1 mouse cellular context compared by ENCODE assay signal in genomic region chr9:99558824-99559556, GRCm38 (mm10).
TF ChIP-seq lines count a peak whose summit lies in the region.

No protein-coding gene starts in this region.

TF ChIP-seq in MEL, 35 proteins besides CTCF, POLR2A, EP300 and RAD21 (continued from another document):
- TF ChIP-seq MXI1 (IDR thresholded peaks at IDR 0.05; ENCODE audit: low read depth, low read length) (peak; percentile 28), HCFC1 (IDR thresholded peaks at IDR 0.05; ENCODE audit: low read depth, low read length) (no peak; the same call in 1 of the 2 replicates), TCF12 (IDR thresholded peaks at IDR 0.05; ENCODE audit: low read depth, low read length) (0 out of 2 replicates have a peak, but pooled peaks have one; percentile 18), ETS1 (IDR thresholded peaks at IDR 0.05; ENCODE audit: low read depth, low read length) (peak; percentile 48), SIN3A (IDR thresholded peaks at IDR 0.05; ENCODE audit: low read length) (peak; percentile 70; the same call in 1 of the 2 replicates), TBP (IDR thresholded peaks at IDR 0.05; ENCODE audit: low read depth, low read length) (peak; percentile 95), MAFK (IDR thresholded peaks at IDR 0.05; ENCODE audit: borderline replicate concordance, low read depth, low read length) (no peak), ZNF384 (IDR thresholded peaks at IDR 0.05; ENCODE audit: low read depth, low read length) (no peak), SMC3 (IDR thresholded peaks at IDR 0.05; ENCODE audit: low read depth, low read length) (no peak), ZC3H11A (IDR thresholded peaks at IDR 0.05; ENCODE audit: low read depth, low read length) (0 out of 2 replicates have a peak, but pooled peaks have one; percentile 2), MEF2A (IDR thresholded peaks at IDR 0.05; ENCODE audit: extremely low read depth, insufficient replicate concordance, low read depth, low read length, poor library complexity, severe bottlenecking) (no peak), MYB (IDR thresholded peaks at IDR 0.05; ENCODE audit: low read depth, low read length) (peak; percentile 75; the same call in 1 of the 2 replicates), MYC (IDR thresholded peaks at IDR 0.05; ENCODE audit: low read depth, low read length) (no peak), GABPA (IDR thresholded peaks at IDR 0.05; ENCODE audit: low read depth, low read length) (no peak), E2F4 (IDR thresholded peaks at IDR 0.05; ENCODE audit: borderline replicate concordance, low read depth, low read length) (no peak), JUND (IDR thresholded peaks at IDR 0.05; ENCODE audit: low read depth, low read length) (no peak), NELFE (IDR thresholded peaks at IDR 0.05; ENCODE audit: low read depth, low read length) (no peak), POLR2AphosphoS5 (IDR thresholded peaks at IDR 0.05; ENCODE audit: borderline replicate concordance, low read depth, low read length) (no peak), POLR2AphosphoS2 (IDR thresholded peaks at IDR 0.05; ENCODE audit: low read length) (no peak)
